Mouse (Mus musculus) liver (tissue): Measurements from ENCODE around the gene Mrps17.
A peak's percentile ranks its signal among the peaks of the same experiment; 100 is the strongest.
"Not testable (repeated sequence)": the region's sequence is repeated elsewhere in the genome, so short reads cannot be mapped to it uniquely, and the experiment has no call there.

ENCODE experiments used
- DNase-seq: peaks from one replicate; pipeline ENCODE4 v3.0.0-alpha.2; 2020; ENCODE audit warnings: mixed read lengths

The Mrps17 gene

GRCm38 (mm10) chr5:129715326-129715861 is at the start of gene Mrps17:
Gene Mrps17, plus strand, starts transcription at chr5:129715497.
- DNase-seq = peak; percentile 95

GRCm38 (mm10) chr5:129666271-129666909 is 48.9 kb upstream of the Mrps17 start:
- DNase-seq = no peak

- DNase-seq = no peak
Measured at GRCm38 (mm10) chr5:129667851-129668250, 47.4 kb upstream of the Mrps17 start.

GRCm38 (mm10) chr5:129669453-129670035 is 45.8 kb upstream of the Mrps17 start:
- no peak for DNase-seq

- peak; percentile 74 for DNase-seq
Measured at GRCm38 (mm10) chr5:129670036-129670458, 45.2 kb upstream of the Mrps17 start, which contains the start of gene Zfp11. Gene Zfp11, minus strand, starts transcription at chr5:129670099.

- not testable (repeated sequence) for DNase-seq
Measured at GRCm38 (mm10) chr5:129685141-129685540, 30.2 kb upstream of the Mrps17 start.

- no peak for DNase-seq
Measured at GRCm38 (mm10) chr5:129687621-129688020, 27.7 kb upstream of the Mrps17 start.

- no peak for DNase-seq
Measured at GRCm38 (mm10) chr5:129690528-129690927, 24.8 kb upstream of the Mrps17 start.

GRCm38 (mm10) chr5:129700506-129700905 is 14.8 kb upstream of the Mrps17 start:
- no peak for DNase-seq

- no peak for DNase-seq
Measured at GRCm38 (mm10) chr5:129701706-129702105, 13.6 kb upstream of the Mrps17 start.

GRCm38 (mm10) chr5:129703368-129703767 is 11.9 kb upstream of the Mrps17 start:
- DNase-seq = no peak

GRCm38 (mm10) chr5:129708412-129708811 is 6.9 kb upstream of the Mrps17 start, which contains the start of gene Sept14:
Gene Sept14, minus strand, starts transcription at chr5:129708512.
- DNase-seq = no peak

GRCm38 (mm10) chr5:129717016-129717415 is 1.7 kb downstream of the Mrps17 start:
- no peak for DNase-seq

- no peak for DNase-seq
Measured at GRCm38 (mm10) chr5:129720176-129720575, 4.9 kb downstream of the Mrps17 start.

GRCm38 (mm10) chr5:129724268-129724667 is 9.0 kb downstream of the Mrps17 start:
- DNase-seq = peak; percentile 39

GRCm38 (mm10) chr5:129724834-129725773 is 9.8 kb downstream of the Mrps17 start, which contains the start of gene Nipsnap2:
Gene Nipsnap2, plus strand, starts transcription at chr5:129725063.
- DNase-seq = peak; percentile 87

GRCm38 (mm10) chr5:129725774-129726392 is 10.6 kb downstream of the Mrps17 start:
- peak; percentile 27 for DNase-seq

GRCm38 (mm10) chr5:129726784-129727183 is 11.5 kb downstream of the Mrps17 start:
- DNase-seq = no peak

GRCm38 (mm10) chr5:129729286-129729685 is 14.0 kb downstream of the Mrps17 start:
- DNase-seq = peak; percentile 79

- peak; percentile 77 for DNase-seq
Measured at GRCm38 (mm10) chr5:129730344-129730743, 15.0 kb downstream of the Mrps17 start.

- no peak for DNase-seq
Measured at GRCm38 (mm10) chr5:129731021-129731420, 15.7 kb downstream of the Mrps17 start.

GRCm38 (mm10) chr5:129740976-129741375 is 25.7 kb downstream of the Mrps17 start:
- peak; percentile 57 for DNase-seq
